Mouse (Mus musculus) ES-E14 (cell line): ENCODE measurements around the gene Txndc9.

Experiments used
- CHD2 ChIP-seq: IDR thresholded peaks from 2 replicates; pipeline ENCODE4 v1.6.1; 2014; ENCODE audit warnings: mild to moderate bottlenecking, low read depth, low read length, inconsistent platforms
- HCFC1 ChIP-seq: IDR thresholded peaks from 2 replicates; pipeline ENCODE4 v1.6.1; 2012; ENCODE audit warnings: low read length, inconsistent platforms, borderline replicate concordance; ENCODE audit not compliant: insufficient read depth
- MAFK ChIP-seq: IDR thresholded peaks from 2 replicates; pipeline ENCODE4 v1.6.1; 2014; ENCODE audit warnings: mild to moderate bottlenecking, low read depth, low read length, inconsistent platforms; ENCODE audit not compliant: insufficient read depth

GRCm38 (mm10) chr1:37999552-37999951, 1.9 kb upstream of the Txndc9 start:
- no peak for TF ChIP-seq CHD2
- TF ChIP-seq MAFK = no peak
- no peak for TF ChIP-seq HCFC1
